Mouse (Mus musculus) lung, postnatal 0 days (tissue): ENCODE measurements around the gene Tmem255a.

ENCODE experiments used
- CTCF ChIP-seq: IDR thresholded peaks from 2 replicates; pipeline ENCODE4 v1.5.1; 2016; ENCODE audit warnings: antibody characterized with exemption, mild to moderate bottlenecking
- EP300 ChIP-seq: IDR thresholded peaks from 2 replicates; pipeline ENCODE4 v1.6.1; 2016; ENCODE audit warnings: antibody characterized with exemption, mild to moderate bottlenecking, control low read depth

DNA sequence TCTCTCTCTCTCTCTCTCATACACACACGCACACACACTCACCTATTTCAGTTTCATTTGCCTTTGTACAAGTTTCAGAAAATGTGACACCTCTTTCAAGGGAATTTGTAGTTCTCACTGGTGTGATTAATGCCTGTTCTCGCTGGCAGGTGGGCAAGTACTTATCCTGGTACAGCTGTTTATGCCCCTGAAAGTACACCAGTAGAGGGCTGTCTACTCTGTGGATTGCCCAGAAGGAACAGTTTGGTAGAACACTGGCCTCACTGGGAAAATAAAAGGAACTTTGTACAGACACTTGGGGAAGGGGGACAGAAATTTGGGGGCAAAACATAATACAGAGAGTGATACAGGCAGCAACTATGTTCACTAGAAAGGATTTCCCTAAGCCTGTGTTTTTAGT, 7.4 kb upstream of the Tmem255a start:
- peak; percentile 31 for TF ChIP-seq CTCF
- TF ChIP-seq EP300: no peak
